Mouse (Mus musculus): ENCODE results near the gene Hapln1. TPM values are rescaled to one million over a fixed set of nuclear protein-coding genes. Genes with fewer than 3 reads are reported as not detected.
A peak's percentile ranks its signal among the peaks of the same experiment; 100 is the strongest.

Gene Hapln1
- polyA plus RNA-seq, 2 experiments, result 46.1 to 91.9 TPM

DNA sequence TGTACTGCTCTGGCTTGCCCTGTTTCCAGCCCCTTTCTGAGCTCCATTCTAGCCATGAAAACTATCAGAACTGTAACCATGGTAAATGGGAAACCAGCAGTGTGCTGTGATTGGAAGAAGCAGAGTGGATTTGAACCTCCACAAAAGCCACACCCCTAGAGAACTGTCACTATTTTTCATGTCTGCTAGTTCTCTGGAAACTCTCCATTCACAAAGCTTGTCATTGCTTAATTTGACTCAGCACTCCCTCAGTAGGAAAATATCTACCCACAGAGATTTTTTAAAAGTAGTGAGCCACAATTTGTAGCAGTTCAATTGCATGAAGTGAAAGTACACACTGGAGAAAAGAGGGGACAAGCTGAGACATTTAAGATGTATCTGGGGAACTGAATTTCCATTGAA, 18.1 kb upstream of the Hapln1 start:
- peaks cover 7% of the 10 kb centered on the region; the same call in 1 of the 2 replicates for H3K4me1 ChIP-seq (ENCODE audit: control insufficient read depth, insufficient read depth, low read length)
- peak; percentile 68 for ATAC-seq (ENCODE audit: low FRiP score, low read depth)
- no peaks in the 10 kb centered on the region for H3K36me3 ChIP-seq (ENCODE audit: control insufficient read depth, insufficient read depth, low read length)
- no peak overlapping the region for H3K9ac ChIP-seq (ENCODE audit: low read depth, low read length, severe bottlenecking)
- DNase-seq (ENCODE audit: low spot score), result no peak
- H3K27me3 ChIP-seq (ENCODE audit: control insufficient read depth, insufficient read depth, low read length), result no peaks in the 10 kb centered on the region
- H3K27ac ChIP-seq (replicated peaks; ENCODE audit: low read depth, low read length), result peak overlapping the region; percentile 59
- no peak for TF ChIP-seq POLR2A (IDR thresholded peaks at IDR 0.05; ENCODE audit: borderline replicate concordance, extremely low read depth, insufficient read depth, insufficient read length)
- no peaks in the 10 kb centered on the region for H3K9me3 ChIP-seq (ENCODE audit: control insufficient read depth, low read length)
- H3K4me3 ChIP-seq (replicated peaks; ENCODE audit: low read length), result no peak overlapping the region
- H3K4me2 ChIP-seq (replicated peaks; ENCODE audit: low read depth, low read length, severe bottlenecking), result no peak overlapping the region

DNA sequence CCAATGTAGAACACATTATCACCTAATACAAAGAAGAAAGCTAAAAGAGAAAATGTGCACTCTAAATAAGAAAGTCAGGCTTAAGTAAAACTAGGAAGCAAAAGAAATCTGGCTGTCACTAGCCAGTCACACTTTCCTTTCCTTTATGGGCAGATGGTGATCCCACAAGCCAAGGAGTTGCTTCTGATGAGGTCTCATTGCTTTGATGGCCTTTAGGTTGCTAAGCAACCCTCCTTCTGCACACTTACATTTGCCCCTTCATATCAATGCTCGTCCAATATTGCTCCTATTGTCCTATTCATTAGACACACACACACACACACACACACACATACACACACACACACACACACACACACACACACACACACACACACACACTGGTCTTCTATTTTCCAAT, 10.9 kb upstream of the Hapln1 start:
- H3K9ac ChIP-seq (ENCODE audit: low read depth, low read length, severe bottlenecking), result no peak overlapping the region
- no peak for ATAC-seq (ENCODE audit: low FRiP score, low read depth)
- no peaks in the 10 kb centered on the region; the same call in 1 of the 2 replicates for H3K4me1 ChIP-seq (ENCODE audit: control insufficient read depth, insufficient read depth, low read length)
- H3K4me2 ChIP-seq (replicated peaks; ENCODE audit: low read depth, low read length, severe bottlenecking), result no peak overlapping the region
- 47% methylated on average over 1 of the region's 1 CpGs for WGBS
- no peak for DNase-seq (ENCODE audit: low spot score)
- H3K9me3 ChIP-seq (ENCODE audit: control insufficient read depth, low read length), result no peaks in the 10 kb centered on the region
- no peak for TF ChIP-seq POLR2A (IDR thresholded peaks at IDR 0.05; ENCODE audit: borderline replicate concordance, extremely low read depth, insufficient read depth, insufficient read length)
- no peak overlapping the region for H3K4me3 ChIP-seq (replicated peaks; ENCODE audit: low read length)
- H3K27ac ChIP-seq (replicated peaks; ENCODE audit: low read depth, low read length), result no peak overlapping the region
- H3K36me3 ChIP-seq (ENCODE audit: control insufficient read depth, insufficient read depth, low read length), result no peaks in the 10 kb centered on the region
- no peaks in the 10 kb centered on the region for H3K27me3 ChIP-seq (ENCODE audit: control insufficient read depth, insufficient read depth, low read length)

DNA sequence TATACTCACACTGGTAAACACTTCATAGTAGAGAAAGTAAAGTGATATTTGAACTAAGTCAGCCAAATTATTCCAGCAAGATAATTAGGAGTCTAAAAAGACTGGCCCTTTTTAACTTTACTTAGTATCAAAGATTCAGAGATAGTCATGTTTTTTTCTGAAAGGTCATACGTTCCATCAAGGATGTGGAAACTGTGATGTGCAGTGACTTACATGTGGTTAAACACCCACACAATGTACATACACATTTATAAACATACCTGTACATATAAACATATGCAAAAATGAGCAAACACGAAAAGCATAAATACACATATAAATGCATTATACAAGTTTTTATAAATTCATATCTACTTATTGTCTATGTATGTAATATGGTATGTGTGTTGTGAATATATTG, 9.2 kb upstream of the Hapln1 start:
- ATAC-seq (ENCODE audit: low FRiP score, low read depth) (no peak), DNase-seq (ENCODE audit: low spot score) (no peak)
- TF ChIP-seq POLR2A (IDR thresholded peaks at IDR 0.05; ENCODE audit: borderline replicate concordance, extremely low read depth, insufficient read depth, insufficient read length), result no peak
- Histone ChIP-seq H3K9ac (ENCODE audit: low read depth, low read length, severe bottlenecking) (no peak overlapping the region), H3K27me3 (ENCODE audit: control insufficient read depth, insufficient read depth, low read length) (no peaks in the 10 kb centered on the region), H3K4me3 (replicated peaks; ENCODE audit: low read length) (no peak overlapping the region), H3K4me2 (replicated peaks; ENCODE audit: low read depth, low read length, severe bottlenecking) (no peak overlapping the region), H3K9me3 (ENCODE audit: control insufficient read depth, low read length) (no peaks in the 10 kb centered on the region), H3K36me3 (ENCODE audit: control insufficient read depth, insufficient read depth, low read length) (no peaks in the 10 kb centered on the region), H3K4me1 (ENCODE audit: control insufficient read depth, insufficient read depth, low read length) (no peaks in the 10 kb centered on the region; the same call in 1 of the 2 replicates), H3K27ac (replicated peaks; ENCODE audit: low read depth, low read length) (no peak overlapping the region)
- 90% methylated on average over 2 of the region's 2 CpGs for whole genome bisulfite sequencing

DNA sequence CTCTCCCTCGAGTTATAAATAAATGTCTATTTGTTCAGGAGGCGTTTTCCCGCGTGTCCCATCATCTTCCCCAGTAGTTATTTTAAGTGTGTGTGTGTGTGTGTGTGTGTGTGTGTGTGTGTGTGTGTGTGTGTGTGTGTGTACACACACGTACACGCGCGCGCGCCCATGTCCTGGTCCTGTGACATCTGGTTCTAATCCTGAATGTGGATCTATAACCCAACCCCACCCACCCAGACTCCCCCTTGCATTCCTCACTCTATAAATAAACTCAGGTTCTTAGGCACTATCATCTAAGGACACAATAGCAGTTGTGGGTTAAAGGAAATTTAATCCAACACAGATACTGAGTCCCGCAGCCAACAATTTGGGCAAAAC, 280 bp downstream of the Hapln1 start:
- Histone ChIP-seq H3K27ac (replicated peaks; ENCODE audit: low read depth, low read length) (peak overlapping the region; percentile 82), H3K4me3 (replicated peaks; ENCODE audit: low read length) (peak overlapping the region; percentile 59), H3K27me3 (ENCODE audit: control insufficient read depth, insufficient read depth, low read length) (no peaks in the 10 kb centered on the region), H3K36me3 (ENCODE audit: control insufficient read depth, insufficient read depth, low read length) (no peaks in the 10 kb centered on the region), H3K9me3 (ENCODE audit: control insufficient read depth, low read length) (no peaks in the 10 kb centered on the region), H3K4me2 (replicated peaks; ENCODE audit: low read depth, low read length, severe bottlenecking) (peak overlapping the region; percentile 91), H3K4me1 (ENCODE audit: control insufficient read depth, insufficient read depth, low read length) (peaks cover 8% of the 10 kb centered on the region; the same call in 1 of the 2 replicates), H3K9ac (ENCODE audit: low read depth, low read length, severe bottlenecking) (peak overlapping the region; percentile 71)
- ATAC-seq (ENCODE audit: low FRiP score, low read depth), result peak; percentile 14; the same call in 1 of the 2 replicates
- no peak for DNase-seq (ENCODE audit: low spot score)
- WGBS, result 4% methylated on average over 9 of the region's 11 CpGs
- no peak for TF ChIP-seq POLR2A (IDR thresholded peaks at IDR 0.05; ENCODE audit: borderline replicate concordance, extremely low read depth, insufficient read depth, insufficient read length)

DNA sequence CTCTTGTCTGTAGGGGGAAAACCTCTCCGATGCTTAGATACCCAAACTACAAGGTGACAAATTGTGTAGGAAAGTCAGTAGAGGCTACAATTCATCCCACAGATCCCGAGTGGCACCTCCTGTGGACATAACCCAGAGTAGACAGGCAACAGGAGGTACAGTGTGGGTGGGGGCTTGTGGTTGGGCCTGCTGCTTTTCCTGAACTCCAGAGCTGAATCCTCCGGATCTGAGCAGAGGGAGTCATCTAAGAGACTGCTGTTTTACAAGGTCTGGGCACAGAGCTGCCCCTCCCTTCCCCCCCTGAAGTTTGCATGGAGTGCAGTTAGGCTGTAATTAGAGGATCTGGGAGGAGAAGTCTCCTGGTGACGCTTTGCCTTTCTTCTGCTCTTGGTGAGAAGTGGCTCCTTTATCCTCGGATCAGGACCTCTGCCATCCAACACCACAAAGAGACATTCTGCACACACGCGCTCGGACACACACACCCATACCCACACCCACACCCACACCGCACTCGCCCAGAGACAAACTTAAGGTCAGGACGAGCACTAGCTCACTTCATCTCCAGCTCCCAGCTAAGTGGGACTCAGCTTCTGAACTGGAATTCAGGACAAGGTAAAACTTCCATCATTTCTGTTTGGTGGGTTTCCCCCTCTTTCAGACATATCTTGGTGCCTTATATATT, 846 bp downstream of the Hapln1 start:
- Histone ChIP-seq H3K4me2 (replicated peaks; ENCODE audit: low read depth, low read length, severe bottlenecking) (peak overlapping the region; percentile 91), H3K9me3 (ENCODE audit: control insufficient read depth, low read length) (no peaks in the 10 kb centered on the region), H3K27me3 (ENCODE audit: control insufficient read depth, insufficient read depth, low read length) (no peaks in the 10 kb centered on the region), H3K36me3 (ENCODE audit: control insufficient read depth, insufficient read depth, low read length) (no peaks in the 10 kb centered on the region), H3K27ac (replicated peaks; ENCODE audit: low read depth, low read length) (peak overlapping the region; percentile 82), H3K9ac (ENCODE audit: low read depth, low read length, severe bottlenecking) (peak overlapping the region; percentile 71), H3K4me1 (ENCODE audit: control insufficient read depth, insufficient read depth, low read length) (peaks cover 8% of the 10 kb centered on the region; the same call in 1 of the 2 replicates), H3K4me3 (replicated peaks; ENCODE audit: low read length) (peak overlapping the region; percentile 59)
- DNase-seq (ENCODE audit: low spot score) (peak; percentile 65), ATAC-seq (ENCODE audit: low FRiP score, low read depth) (peak; percentile 56)
- WGBS, result 6% methylated on average over 11 of the region's 11 CpGs
- 0 out of 2 replicates have a peak, but pooled peaks have one; percentile 26 for TF ChIP-seq POLR2A (IDR thresholded peaks at IDR 0.05; ENCODE audit: borderline replicate concordance, extremely low read depth, insufficient read depth, insufficient read length)
